Mouse (Mus musculus) myocyte (in vitro differentiated cells): ENCODE measurements around the gene Plagl2.

Source experiments
- CEBPB ChIP-seq: IDR thresholded peaks from 2 replicates; pipeline ENCODE4 v1.6.1; 2011; ENCODE audit warnings: mild to moderate bottlenecking, moderate library complexity; ENCODE audit not compliant: poor library complexity, insufficient read depth, severe bottlenecking
- E2F4 ChIP-seq: IDR thresholded peaks from one replicate; pipeline ENCODE4 v1.6.1; 2011; ENCODE audit warnings: mild to moderate bottlenecking, control low read depth, moderate library complexity; ENCODE audit not compliant: insufficient read depth
- MAX ChIP-seq: IDR thresholded peaks from one replicate; pipeline ENCODE4 v1.6.1; 2011; ENCODE audit warnings: low read depth, mild to moderate bottlenecking, control low read depth
- MYOD1 ChIP-seq, 3 experiments: IDR thresholded peaks; one replicate each; pipeline ENCODE4 v1.6.1; 2011; ENCODE audit warnings: control low read depth in 2 of 3, low read depth in 2 of 3, mild to moderate bottlenecking in 2 of 3, moderate library complexity in 1 of 3; ENCODE audit not compliant: insufficient read length in 2 of 3, control insufficient read depth in 1 of 3
- MYOG ChIP-seq, 3 experiments: IDR thresholded peaks; one replicate each; pipeline ENCODE4 v1.6.1; 2011; ENCODE audit warnings: control low read depth in 2 of 3, low read depth in 2 of 3, mild to moderate bottlenecking in 2 of 3; ENCODE audit not compliant: insufficient read length in 2 of 3, control insufficient read depth in 1 of 3, insufficient read depth in 1 of 3
- POLR2A ChIP-seq: IDR thresholded peaks from one replicate; pipeline ENCODE4 v1.6.1; 2011; ENCODE audit warnings: low read depth, mild to moderate bottlenecking, control low read depth, moderate library complexity; ENCODE audit not compliant: insufficient read length
- POLR2AphosphoS2 ChIP-seq: IDR thresholded peaks from one replicate; pipeline ENCODE4 v1.6.1; 2011; ENCODE audit warnings: low read depth, control low read depth; ENCODE audit not compliant: insufficient read length
- REST ChIP-seq: IDR thresholded peaks from one replicate; pipeline ENCODE4 v1.6.1; 2011; ENCODE audit warnings: mild to moderate bottlenecking, control low read depth, moderate library complexity; ENCODE audit not compliant: insufficient read depth, insufficient read length
- SRF ChIP-seq: IDR thresholded peaks from one replicate; pipeline ENCODE4 v1.6.1; 2011; ENCODE audit warnings: low read depth; ENCODE audit not compliant: control insufficient read depth, insufficient read length
- TCF12 ChIP-seq: IDR thresholded peaks from one replicate; pipeline ENCODE4 v1.6.1; 2011; ENCODE audit warnings: mild to moderate bottlenecking, control low read depth; ENCODE audit not compliant: poor library complexity, insufficient read depth, severe bottlenecking
- TCF3 ChIP-seq: IDR thresholded peaks from one replicate; pipeline ENCODE4 v1.6.1; 2011; ENCODE audit warnings: low read depth, control low read depth; ENCODE audit not compliant: insufficient read length
- USF1 ChIP-seq: IDR thresholded peaks from one replicate; pipeline ENCODE4 v1.6.1; 2011; ENCODE audit warnings: low read depth, mild to moderate bottlenecking, control low read depth, moderate library complexity

DNA sequence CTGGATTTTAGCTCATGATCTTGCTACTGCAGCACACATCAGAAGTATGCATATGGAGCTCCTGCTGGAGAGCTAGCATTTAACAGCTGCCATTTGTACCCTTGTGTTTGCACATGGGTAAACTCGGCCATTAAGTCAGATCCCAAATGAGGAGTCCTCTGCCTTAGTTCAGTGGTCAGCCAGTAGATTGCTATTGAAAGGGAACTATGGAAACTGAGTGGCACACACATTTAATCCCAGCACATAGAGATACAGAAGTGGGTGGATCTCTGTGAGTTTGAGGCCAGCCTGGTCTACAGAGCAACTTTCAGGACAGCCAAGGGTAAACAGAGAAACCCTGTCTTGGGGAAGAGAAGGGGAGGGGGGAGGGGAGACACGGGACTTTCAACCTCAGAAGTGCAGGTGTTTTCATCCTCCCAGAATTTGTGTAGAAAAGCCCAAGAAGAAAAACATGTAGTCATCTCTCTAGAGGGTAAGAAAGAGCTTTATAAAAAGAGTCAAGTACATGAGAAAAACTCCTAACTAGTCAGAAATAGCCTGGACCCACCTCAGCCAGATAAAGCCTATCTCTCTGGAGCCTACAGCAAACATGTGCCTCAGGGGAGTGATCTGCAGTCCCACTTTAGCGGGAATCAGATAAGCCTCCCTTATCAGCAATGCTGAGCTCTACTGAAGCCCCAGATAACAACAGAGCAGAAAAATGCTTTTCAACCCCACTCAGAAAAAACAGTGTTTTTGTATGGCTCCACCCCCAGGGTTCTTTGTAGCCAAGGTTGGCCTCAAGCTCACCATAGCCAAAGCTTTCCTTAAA is 18.8 kb upstream of the Plagl2 start:
- TF ChIP-seq TCF3 = no peak
- no peak for TF ChIP-seq SRF
- TF ChIP-seq POLR2A = no peak
- no peak for TF ChIP-seq E2F4
- TF ChIP-seq MAX = no peak
- no peak for TF ChIP-seq MYOG (IDR thresholded peaks at IDR 0.05; ENCODE audit: control insufficient read depth in 1 of 3, insufficient read depth in 1 of 3, insufficient read length in 2 of 3, low read depth in 2 of 3)
- no peak for TF ChIP-seq USF1
- no peak for TF ChIP-seq CEBPB
- TF ChIP-seq TCF12 = no peak
- no peak for TF ChIP-seq MYOD1 (IDR thresholded peaks at IDR 0.05; ENCODE audit: control insufficient read depth in 1 of 3, insufficient read length in 2 of 3, low read depth in 2 of 3)
- TF ChIP-seq POLR2AphosphoS2 = no peak
- TF ChIP-seq REST = no peak
